Mouse (Mus musculus): ENCODE data around the gene Ppp1r14a. TPM values are rescaled to one million over a fixed set of nuclear protein-coding genes. Genes with fewer than 3 reads are reported as not detected.
A peak's percentile ranks its signal among the peaks of the same experiment; 100 is the strongest.

Ppp1r14a gene
- total and polyA plus RNA-seq, 3 experiments: 3.8 to 7.1 TPM; not detected in 1

DNA sequence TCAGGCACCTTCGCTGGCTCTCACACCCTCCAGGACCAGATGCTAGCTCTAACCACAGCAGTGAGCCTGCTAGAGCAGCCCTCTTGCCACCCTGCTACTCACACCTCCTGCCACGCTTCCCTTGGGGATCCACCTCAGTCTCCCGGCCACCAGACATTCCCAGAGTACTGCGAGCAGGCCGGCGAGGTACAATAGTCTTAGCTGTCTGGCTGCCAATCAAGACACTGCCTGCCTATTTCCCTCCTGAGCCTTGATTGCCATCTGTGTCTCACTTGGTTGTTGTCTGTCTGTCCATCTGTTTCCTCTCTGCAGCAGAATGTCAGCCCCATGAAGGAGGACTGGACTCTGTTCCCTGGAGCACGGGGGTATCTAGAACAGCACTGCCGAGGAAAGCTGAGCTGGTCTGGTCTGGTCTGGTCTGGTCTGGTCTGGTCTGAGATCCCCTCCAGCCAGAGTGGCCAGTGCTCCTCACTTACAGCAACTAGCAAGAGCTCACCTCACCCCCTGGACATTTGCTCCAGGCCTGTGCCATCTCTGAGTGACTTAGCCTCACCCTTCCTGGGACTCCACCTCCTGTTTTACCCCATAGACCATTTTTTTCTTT, 53.5 kb downstream of the Ppp1r14a start:
- H3K79me2 ChIP-seq (ENCODE audit: control insufficient read depth, insufficient read depth, low read length, poor library complexity): peaks cover 27% of the 10 kb centered on the region
- peaks cover 20 to 45% of the 10 kb centered on the region in 2 experiments for H3K4me1 ChIP-seq (ENCODE audit: control insufficient read depth in 1 of 2, insufficient read depth in 2 of 2, low read length in 2 of 2)
- H3K9ac ChIP-seq (ENCODE audit: control insufficient read depth, low read depth, low read length, poor library complexity, severe bottlenecking): peak overlapping the region; percentile 83
- no peaks in the 10 kb centered on the region for H3K9me3 ChIP-seq (replicated peaks; ENCODE audit: insufficient read depth, low read length)
- H3K27me3 ChIP-seq (ENCODE audit: control insufficient read depth in 1 of 2, insufficient read depth in 2 of 2, low read length in 2 of 2): no peaks in the 10 kb centered on the region
- peak; percentile 76 for DNase-seq (ENCODE audit: low read depth, low spot score)
- TF ChIP-seq EP300 (IDR thresholded peaks at IDR 0.05; ENCODE audit: low read depth in 1 of 2, low read length in 2 of 2): peak; percentile 73 to 83
- TF ChIP-seq ETS1 (IDR thresholded peaks at IDR 0.05; ENCODE audit: low read depth, low read length): peak; percentile 72
- TF ChIP-seq TAL1 (IDR thresholded peaks at IDR 0.05; ENCODE audit: low read length): peak; percentile 90
- no peak for TF ChIP-seq CHD2 (IDR thresholded peaks at IDR 0.05; ENCODE audit: low read length)
- TF ChIP-seq MEF2A (IDR thresholded peaks at IDR 0.05; ENCODE audit: extremely low read depth, insufficient replicate concordance, low read depth, low read length, poor library complexity, severe bottlenecking): no peak
- peak; percentile 30; the same call in 1 of the 2 replicates for TF ChIP-seq SIN3A (IDR thresholded peaks at IDR 0.05; ENCODE audit: low read length)
- peak; percentile 86 for TF ChIP-seq TCF12 (IDR thresholded peaks at IDR 0.05; ENCODE audit: low read depth, low read length)
- no peak for TF ChIP-seq MAZ (IDR thresholded peaks at IDR 0.05; ENCODE audit: low read depth, low read length)
- peak; percentile 66; the same call in 1 of the 2 replicates for TF ChIP-seq GATA1 (IDR thresholded peaks at IDR 0.05; ENCODE audit: low read depth, low read length)
- H3K27ac ChIP-seq (ENCODE audit: control insufficient read depth, low read depth, low read length): peak overlapping the region; percentile 99
- peaks cover 0 to 33% of the 10 kb centered on the region in 2 experiments; a peak in 2 of 4 replicates for H3K36me3 ChIP-seq (ENCODE audit: control insufficient read depth in 1 of 2, insufficient read depth in 2 of 2, low read length in 2 of 2)
- peak overlapping the region; percentile 15 to 57; a peak in 3 of 4 replicates for H3K4me3 ChIP-seq (ENCODE audit: control insufficient read depth in 1 of 2, insufficient read depth in 1 of 2, low read depth in 2 of 2, low read length in 2 of 2)

Other genes with a start within 250 kb of the Ppp1r14a start
- gene Ryr1, start 164.1 kb upstream of the Ppp1r14a start, total RNA-seq (2012; rRNA removed): 0.16 and 0.27 TPM in 2 replicates
- gene Ryr1, start 164.1 kb upstream of the Ppp1r14a start, polyA plus RNA-seq (2012; ENCODE audit: insufficient read depth in 1 of 2, insufficient read length in 2 of 2, low read depth in 1 of 2, low replicate concordance in 2 of 2, missing spikeins in 1 of 2): under 1 TPM in 1 of 2 experiments, not detected in 1; 0.54 TPM
- 0.46 and 0.56 TPM in 2 replicates for gene Rasgrp4, start 154.5 kb upstream of the Ppp1r14a start, total RNA-seq (2012; rRNA removed)
- gene Rasgrp4, start 154.5 kb upstream of the Ppp1r14a start, polyA plus RNA-seq (2012; ENCODE audit: insufficient read depth in 1 of 2, insufficient read length in 2 of 2, low read depth in 1 of 2, low replicate concordance in 2 of 2, missing spikeins in 1 of 2): 1 to 10 TPM in 1 of 2 experiments, not detected in 1; 1.9 TPM
- 11.2 and 14.3 TPM in 2 replicates for gene Fam98c, start 133.1 kb upstream of the Ppp1r14a start, total RNA-seq (2012; rRNA removed)
- gene Fam98c, start 133.1 kb upstream of the Ppp1r14a start, polyA plus RNA-seq (2012; ENCODE audit: insufficient read depth in 1 of 2, insufficient read length in 2 of 2, low read depth in 1 of 2, low replicate concordance in 2 of 2, missing spikeins in 1 of 2): 10 to 100 TPM in 1 of 2 experiments, not detected in 1; 32.0 TPM
- gene Ggn, start 119.1 kb upstream of the Ppp1r14a start, total RNA-seq (2012; rRNA removed): 0.07 and 0.19 TPM in 2 replicates
- 1 to 10 TPM in 1 of 2 experiments, not detected in 1; 1.0 TPM for gene Ggn, start 119.1 kb upstream of the Ppp1r14a start, polyA plus RNA-seq (2012; ENCODE audit: insufficient read depth in 1 of 2, insufficient read length in 2 of 2, low read depth in 1 of 2, low replicate concordance in 2 of 2, missing spikeins in 1 of 2)
- 0.42 and 0.62 TPM in 2 replicates for gene Spred3, start 118.9 kb upstream of the Ppp1r14a start, total RNA-seq (2012; rRNA removed)
- gene Spred3, start 118.9 kb upstream of the Ppp1r14a start, polyA plus RNA-seq (2012; ENCODE audit: insufficient read depth in 1 of 2, insufficient read length in 2 of 2, low read depth in 1 of 2, low replicate concordance in 2 of 2, missing spikeins in 1 of 2): 1 to 10 TPM in 1 of 2 experiments, not detected in 1; 3.9 TPM
- gene Psmd8, start 108.6 kb upstream of the Ppp1r14a start, total RNA-seq (2012; rRNA removed): 159 and 169 TPM in 2 replicates
- 100 to 1,000 TPM in 1 of 2 experiments, not detected in 1; 196 TPM for gene Psmd8, start 108.6 kb upstream of the Ppp1r14a start, polyA plus RNA-seq (2012; ENCODE audit: insufficient read depth in 1 of 2, insufficient read length in 2 of 2, low read depth in 1 of 2, low replicate concordance in 2 of 2, missing spikeins in 1 of 2)
- gene Catsperg1, start 75.3 kb upstream of the Ppp1r14a start, total RNA-seq (2012; rRNA removed): 0.20 and 0.23 TPM in 2 replicates
- under 1 TPM in 1 of 2 experiments, not detected in 1; 0.31 TPM for gene Catsperg1, start 75.3 kb upstream of the Ppp1r14a start, polyA plus RNA-seq (2012; ENCODE audit: insufficient read depth in 1 of 2, insufficient read length in 2 of 2, low read depth in 1 of 2, low replicate concordance in 2 of 2, missing spikeins in 1 of 2)
- 1.4 and 2.0 TPM in 2 replicates for gene Kcnk6, start 56.8 kb upstream of the Ppp1r14a start, total RNA-seq (2012; rRNA removed)
- 1 to 10 TPM in 1 of 2 experiments, not detected in 1; 5.2 TPM for gene Kcnk6, start 56.8 kb upstream of the Ppp1r14a start, polyA plus RNA-seq (2012; ENCODE audit: insufficient read depth in 1 of 2, insufficient read length in 2 of 2, low read depth in 1 of 2, low replicate concordance in 2 of 2, missing spikeins in 1 of 2)
- gene Yif1b, start 51.0 kb upstream of the Ppp1r14a start, total RNA-seq (2012; rRNA removed): 88.6 and 94.8 TPM in 2 replicates
- gene Yif1b, start 51.0 kb upstream of the Ppp1r14a start, polyA plus RNA-seq (2012; ENCODE audit: insufficient read depth in 1 of 2, insufficient read length in 2 of 2, low read depth in 1 of 2, low replicate concordance in 2 of 2, missing spikeins in 1 of 2): 100 to 1,000 TPM in 1 of 2 experiments, not detected in 1; 143 TPM
- 3.8 and 5.4 TPM in 2 replicates for gene 2200002D01Rik, start 40.8 kb upstream of the Ppp1r14a start, total RNA-seq (2012; rRNA removed)
- under 1 TPM in 1 of 2 experiments, not detected in 1; 0.85 TPM for gene 2200002D01Rik, start 40.8 kb upstream of the Ppp1r14a start, polyA plus RNA-seq (2012; ENCODE audit: insufficient read depth in 1 of 2, insufficient read length in 2 of 2, low read depth in 1 of 2, low replicate concordance in 2 of 2, missing spikeins in 1 of 2)
- 71.9 and 78.1 TPM in 2 replicates for gene Spint2, start 7.4 kb upstream of the Ppp1r14a start, total RNA-seq (2012; rRNA removed)
- 100 to 1,000 TPM in 1 of 2 experiments, not detected in 1; 131 TPM for gene Spint2, start 7.4 kb upstream of the Ppp1r14a start, polyA plus RNA-seq (2012; ENCODE audit: insufficient read depth in 1 of 2, insufficient read length in 2 of 2, low read depth in 1 of 2, low replicate concordance in 2 of 2, missing spikeins in 1 of 2)
- 8.4 and 10.2 TPM in 2 replicates for gene Dpf1, start 14.6 kb downstream of the Ppp1r14a start, total RNA-seq (2012; rRNA removed)
- gene Dpf1, start 14.6 kb downstream of the Ppp1r14a start, polyA plus RNA-seq (2012; ENCODE audit: insufficient read depth in 1 of 2, insufficient read length in 2 of 2, low read depth in 1 of 2, low replicate concordance in 2 of 2, missing spikeins in 1 of 2): 10 to 100 TPM in 1 of 2 experiments, not detected in 1; 17.3 TPM
- 14.1 and 14.9 TPM in 2 replicates for gene Sipa1l3, start 229.3 kb downstream of the Ppp1r14a start, total RNA-seq (2012; rRNA removed)
- gene Sipa1l3, start 229.3 kb downstream of the Ppp1r14a start, polyA plus RNA-seq (2012; ENCODE audit: insufficient read depth in 1 of 2, insufficient read length in 2 of 2, low read depth in 1 of 2, low replicate concordance in 2 of 2, missing spikeins in 1 of 2): 10 to 100 TPM in 1 of 2 experiments, not detected in 1; 49.4 TPM

Measured in MEL (cell line).